Mouse (Mus musculus): ENCODE results near the gene Lamtor1.
A peak's percentile ranks its signal among the peaks of the same experiment; 100 is the strongest.
"Not testable (repeated sequence)": the region's sequence is repeated elsewhere in the genome, so short reads cannot be mapped to it uniquely, and the experiment has no call there.

Lamtor1 gene

DNA sequence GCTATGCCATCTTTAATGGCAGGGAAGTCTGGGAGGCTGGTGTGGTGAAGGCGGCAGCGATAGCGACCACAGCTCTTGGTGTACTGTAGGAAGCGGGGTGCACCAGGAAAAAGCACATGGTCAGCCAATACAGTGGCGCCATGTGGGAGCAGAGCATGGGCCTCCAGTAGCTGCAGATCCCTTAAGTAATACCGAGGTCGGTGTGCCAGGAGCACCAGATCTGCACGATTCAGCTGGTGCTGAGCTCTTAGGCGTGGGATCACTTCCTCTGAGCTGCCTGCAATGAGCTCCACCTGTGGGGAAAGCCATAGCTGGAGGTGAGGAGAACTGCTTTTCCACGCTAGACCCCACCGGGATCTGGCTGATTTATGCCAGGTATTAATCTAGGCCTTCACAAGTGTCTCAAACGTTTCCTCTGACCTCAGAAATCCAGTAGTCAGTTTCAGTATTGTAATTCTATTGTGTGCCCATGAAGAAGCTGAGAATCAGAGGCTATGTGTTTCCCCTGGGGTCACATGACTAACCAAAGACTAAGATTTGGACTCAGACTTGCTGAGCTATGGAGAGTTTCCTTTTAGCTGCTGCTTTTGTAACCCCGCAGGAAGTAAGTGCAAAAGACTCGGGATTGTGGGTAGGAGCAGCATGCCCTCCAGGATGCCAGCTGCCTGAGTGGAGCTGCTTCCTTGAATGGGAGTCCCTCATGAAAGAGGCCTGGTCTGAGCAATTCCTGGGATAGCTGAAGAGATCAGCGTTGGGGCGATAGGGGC lies 5.2 kb upstream of the Lamtor1 start:
- DNase-seq (ENCODE audit: low spot score in 2 of 2), result no peak

DNA sequence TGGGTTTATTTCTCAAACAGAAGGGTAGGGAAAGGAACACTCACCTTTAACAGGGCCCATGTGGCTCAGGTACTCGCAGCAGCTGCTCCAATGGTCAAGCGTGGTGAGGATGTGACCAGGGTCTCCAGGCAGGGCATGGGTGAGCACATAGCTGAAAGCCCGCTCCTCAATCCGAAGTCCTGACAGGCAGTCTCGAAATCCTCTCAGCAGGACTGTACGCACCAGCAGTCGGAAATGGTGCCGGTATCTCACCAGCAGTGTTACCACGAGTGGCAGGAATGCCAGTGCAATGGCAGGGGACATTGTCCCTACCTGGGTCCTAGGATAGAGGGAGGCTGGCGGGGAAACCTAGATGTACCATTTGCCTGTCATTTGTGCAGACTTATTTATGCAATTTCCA lies 3.7 kb upstream of the Lamtor1 start:
- DNase-seq (ENCODE audit: low spot score in 2 of 2), result no peak

DNA sequence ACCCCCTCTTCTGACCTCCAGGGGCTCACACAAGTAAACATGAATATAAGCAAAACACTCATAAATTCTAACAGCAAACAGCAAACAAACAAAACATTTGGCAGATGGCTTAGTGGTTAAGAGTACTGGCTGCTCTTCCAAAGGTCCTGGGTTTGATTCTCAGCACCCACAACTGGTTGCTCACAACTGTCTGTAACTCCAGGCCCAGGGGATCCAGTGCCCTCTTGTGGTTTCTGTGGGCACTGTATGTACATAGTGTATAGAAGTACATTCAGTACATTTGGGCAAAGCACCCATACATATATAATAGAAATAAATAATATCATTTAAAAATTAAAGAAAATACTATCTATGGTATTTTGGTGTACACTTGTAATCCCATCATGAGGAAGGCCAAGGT lies 2.9 kb upstream of the Lamtor1 start:
- no peak for DNase-seq (ENCODE audit: low spot score in 2 of 2)

DNA sequence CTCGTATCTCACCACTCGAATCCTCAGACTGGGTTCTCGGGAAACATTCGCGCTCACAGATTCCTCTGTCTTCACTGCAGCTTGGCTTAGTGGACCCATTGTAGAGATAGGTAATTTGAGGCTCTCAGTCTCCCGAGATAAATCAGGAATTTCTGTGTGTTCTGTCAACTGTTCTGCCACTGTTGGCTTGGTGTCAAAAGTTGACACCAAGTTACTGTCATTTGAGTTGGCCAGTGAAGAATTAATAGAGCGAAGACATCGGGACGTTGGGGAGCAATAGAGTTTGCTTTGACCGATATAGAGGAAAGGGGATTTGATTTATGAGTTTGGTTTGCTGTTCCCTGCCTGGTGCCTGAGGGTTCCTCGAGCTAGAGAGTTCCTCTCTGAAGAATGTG lies 580 bp downstream of the Lamtor1 start, which contains the start of gene Tomt:
Tomt (minus strand) TSS at position 73 of the 395 bp plus-strand sequence.
- DNase-seq (ENCODE audit: low spot score in 2 of 2), result no peak

DNA sequence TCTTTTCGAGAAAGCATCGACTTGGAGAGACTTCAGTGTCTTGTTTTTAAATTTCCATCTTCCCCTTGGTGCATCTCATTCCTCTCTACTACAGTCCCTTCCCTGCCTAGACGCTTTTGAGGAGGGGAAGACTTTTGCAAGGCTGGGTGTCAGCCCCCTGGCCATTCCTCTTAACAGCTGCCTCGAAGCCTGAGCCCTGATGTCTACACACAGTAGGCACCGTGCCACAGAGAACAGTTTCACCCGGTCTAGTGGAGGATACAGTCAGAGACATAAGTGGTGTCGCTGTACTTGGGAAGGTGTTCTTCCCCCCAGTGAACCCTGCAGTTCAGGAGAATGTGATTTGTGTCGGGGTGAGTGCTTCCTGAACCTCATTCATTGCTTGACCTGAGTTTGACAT lies 992 bp downstream of the Lamtor1 start:
- no peak for DNase-seq (ENCODE audit: low spot score in 2 of 2)

DNA sequence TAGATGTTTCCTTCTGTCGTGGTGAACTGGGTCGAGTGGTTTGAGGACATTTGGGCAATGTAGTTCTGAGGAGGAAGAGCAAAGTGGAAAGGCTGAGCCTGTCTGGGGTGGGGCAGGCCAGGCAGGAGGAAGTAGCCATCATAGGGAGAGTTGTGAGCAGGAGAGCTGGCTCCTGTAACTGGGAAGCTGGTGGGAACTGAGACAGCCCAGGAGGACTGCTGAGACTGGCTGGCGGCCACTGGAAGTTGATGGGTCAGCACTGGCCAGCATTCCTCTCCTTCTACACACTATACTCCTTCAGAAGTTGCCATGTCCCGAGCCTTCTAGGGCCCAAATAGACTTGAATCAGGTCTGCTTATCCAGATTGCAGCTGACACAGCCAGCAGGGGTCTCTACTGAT lies 2.7 kb downstream of the Lamtor1 start:
- no peak for DNase-seq (ENCODE audit: low spot score in 2 of 2)

- DNase-seq (ENCODE audit: low spot score in 2 of 2), result no peak
These were observed 4.4 kb downstream of the Lamtor1 start for GRCm38 (mm10) chr7:101910138-101910537.

DNA sequence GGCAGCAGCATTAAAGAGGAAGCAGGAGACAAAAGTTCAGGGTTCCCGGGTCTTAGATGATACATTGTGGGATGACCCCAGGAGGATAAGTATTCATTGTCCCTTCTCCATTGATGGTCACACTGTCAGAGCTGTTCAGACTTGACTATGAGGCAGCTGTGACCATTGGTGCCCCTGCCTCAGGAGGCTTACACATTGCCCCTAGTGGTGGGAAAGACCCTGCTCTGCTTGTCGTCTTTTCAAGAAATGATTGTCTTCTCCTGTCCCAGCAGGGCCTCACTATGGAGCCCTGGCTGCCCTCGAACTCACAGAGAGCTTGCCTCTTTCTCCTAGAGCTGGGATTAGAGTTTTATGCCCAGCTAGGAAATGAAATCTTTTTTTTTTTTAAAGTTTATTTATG lies 6.3 kb downstream of the Lamtor1 start:
- no peak for DNase-seq (ENCODE audit: low spot score in 2 of 2)

DNA sequence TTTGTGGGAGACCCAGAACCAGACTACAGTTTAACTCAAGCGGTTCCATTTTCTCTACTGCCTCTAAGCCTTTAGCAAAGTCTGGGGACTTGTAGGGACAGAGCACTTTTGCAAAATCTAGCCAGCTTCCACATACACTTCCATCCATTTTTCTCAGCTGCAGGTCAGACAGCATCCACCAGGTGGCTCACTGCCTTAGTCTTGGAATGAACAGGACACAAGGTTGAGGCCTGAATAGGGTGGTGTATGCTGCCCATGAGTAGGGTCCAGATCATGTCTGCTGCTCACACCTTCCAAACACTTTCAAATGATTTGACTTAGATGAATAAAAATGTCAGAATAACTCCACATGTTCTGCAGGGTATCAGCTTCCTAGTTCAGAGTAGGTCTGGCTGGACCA lies 12.4 kb downstream of the Lamtor1 start:
- peak in 1 of 2 experiments; percentile 73 for DNase-seq (ENCODE audit: low spot score in 2 of 2)

DNA sequence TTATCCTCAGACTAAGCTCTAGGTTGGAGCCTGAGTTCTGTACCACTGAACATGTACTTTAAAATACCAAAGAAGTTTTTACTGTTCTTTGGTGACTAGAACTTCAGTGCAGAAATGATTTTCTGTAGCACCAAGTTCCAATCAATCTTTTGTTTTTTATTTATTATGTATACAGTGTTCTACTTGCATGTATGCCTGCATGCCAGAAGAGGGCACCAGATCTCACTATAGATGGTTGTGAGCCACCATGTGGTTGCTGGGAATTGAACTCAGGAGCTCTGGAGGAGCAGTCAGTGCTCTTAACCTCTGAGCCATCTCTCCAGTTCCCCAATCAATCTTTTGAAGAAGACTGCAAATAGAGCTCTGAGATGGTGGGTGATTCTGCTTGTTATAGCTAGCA lies 20.2 kb downstream of the Lamtor1 start:
- not testable (repeated sequence) for DNase-seq (ENCODE audit: low spot score in 2 of 2)

- no peak for DNase-seq (ENCODE audit: low spot score in 2 of 2)
These were observed 22.4 kb downstream of the Lamtor1 start for GRCm38 (mm10) chr7:101928093-101928492.

- DNase-seq (ENCODE audit: low spot score in 2 of 2), result no peak
These were observed 26.8 kb downstream of the Lamtor1 start for GRCm38 (mm10) chr7:101932551-101932950.

GRCm38 (mm10) chr7:101933300-101933699 lies 27.6 kb downstream of the Lamtor1 start:
- DNase-seq (ENCODE audit: low spot score in 2 of 2), result no peak

- DNase-seq (ENCODE audit: low spot score in 2 of 2), result peak; percentile 94 to 97
These were observed 28.1 kb downstream of the Lamtor1 start, which contains the start of the genes Lrrc51 and Numa1 for GRCm38 (mm10) chr7:101933751-101934240. TSS of gene Lrrc51 (minus strand) at chr7:101933895. TSS of gene Numa1 (plus strand) at chr7:101934111.

DNA sequence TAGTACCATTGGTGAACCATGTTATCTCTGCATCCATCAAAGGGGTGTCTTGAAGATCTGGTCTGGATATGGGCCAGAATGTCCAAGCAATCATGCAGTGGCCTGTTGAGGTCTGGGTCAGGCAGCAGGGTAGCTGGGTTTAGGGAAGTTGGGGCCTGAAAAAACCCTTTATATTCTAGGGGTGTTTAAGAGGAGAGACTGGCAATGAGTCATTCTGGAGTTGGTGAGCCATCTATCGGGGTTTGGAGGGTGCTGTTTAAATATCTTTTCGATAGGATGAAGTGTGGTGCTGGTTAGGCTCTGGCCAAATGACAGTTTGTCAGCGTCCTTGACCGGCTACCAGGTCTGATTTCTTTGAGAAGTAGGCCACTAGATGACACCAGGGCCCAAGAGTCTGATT lies 30.3 kb downstream of the Lamtor1 start:
- DNase-seq (ENCODE audit: low spot score in 2 of 2), result no peak

GRCm38 (mm10) chr7:101936996-101937395 lies 31.3 kb downstream of the Lamtor1 start:
- no peak for DNase-seq (ENCODE audit: low spot score in 2 of 2)

DNA sequence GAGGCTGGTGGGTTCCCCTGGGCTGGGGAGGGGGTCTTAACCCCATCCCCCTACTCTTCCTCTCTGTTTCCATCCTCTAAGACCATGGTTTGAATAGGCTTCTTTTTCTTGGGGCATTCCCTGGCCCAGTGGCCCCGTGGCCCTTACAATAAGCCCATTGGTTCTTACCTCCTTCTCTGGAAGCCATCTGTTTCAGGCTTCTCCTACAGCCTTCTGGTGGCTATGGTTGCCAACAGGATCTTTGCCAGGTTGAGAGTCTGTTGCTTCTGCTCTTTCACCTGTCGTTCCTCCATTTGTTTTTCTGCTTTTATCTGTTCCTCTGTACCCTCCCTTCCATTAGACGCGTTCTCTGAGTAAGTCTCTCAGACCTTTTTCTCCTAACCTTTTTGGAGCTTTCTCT lies 31.9 kb downstream of the Lamtor1 start:
- peak in 1 of 2 experiments; percentile 23 for DNase-seq (ENCODE audit: low spot score in 2 of 2)

- DNase-seq (ENCODE audit: low spot score in 2 of 2), result no peak
These were observed 32.6 kb downstream of the Lamtor1 start for GRCm38 (mm10) chr7:101938348-101938747.

DNA sequence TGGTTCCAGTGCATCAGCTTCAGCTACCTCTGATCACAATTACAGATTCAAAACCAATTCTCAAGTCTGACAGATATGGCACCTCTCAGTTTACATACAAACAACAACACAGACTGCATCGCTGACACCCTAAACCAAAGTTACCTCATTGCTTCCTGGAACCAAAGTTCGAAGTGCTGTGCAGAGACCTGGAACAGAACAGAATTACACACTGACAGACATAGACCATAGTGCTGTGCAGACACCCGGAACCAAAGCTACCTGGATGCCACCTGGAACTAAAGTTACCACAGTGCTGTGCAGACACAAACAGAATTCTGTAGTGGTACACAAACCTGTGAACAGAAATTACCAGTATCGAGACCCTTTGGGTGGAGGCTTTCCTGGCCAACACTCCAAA lies 34.1 kb downstream of the Lamtor1 start:
- DNase-seq (ENCODE audit: low spot score in 2 of 2), result no peak

DNA sequence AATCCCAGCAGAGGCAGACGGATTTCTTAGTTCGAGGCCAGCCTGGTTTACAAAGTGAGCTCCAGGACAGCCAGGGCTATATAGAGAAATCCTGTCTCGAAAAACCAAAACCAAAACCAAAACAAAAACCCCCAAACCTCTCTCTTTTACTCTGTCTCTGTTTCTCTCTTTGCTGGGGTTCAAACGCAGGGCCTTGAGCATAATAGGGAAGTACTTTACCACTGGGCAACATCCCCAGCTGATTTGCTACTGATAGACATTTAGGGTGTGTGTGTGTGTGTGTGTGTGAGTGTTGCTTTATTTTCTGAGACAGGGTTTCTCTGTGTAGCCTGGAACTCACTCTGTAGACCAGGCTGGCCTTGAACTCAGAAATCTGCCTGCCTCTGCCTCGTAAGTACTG lies 43.3 kb downstream of the Lamtor1 start:
- not testable (repeated sequence) for DNase-seq (ENCODE audit: low spot score in 2 of 2)

GRCm38 (mm10) chr7:101951648-101952047 lies 45.9 kb downstream of the Lamtor1 start:
- DNase-seq (ENCODE audit: low spot score in 2 of 2), result no peak

DNA sequence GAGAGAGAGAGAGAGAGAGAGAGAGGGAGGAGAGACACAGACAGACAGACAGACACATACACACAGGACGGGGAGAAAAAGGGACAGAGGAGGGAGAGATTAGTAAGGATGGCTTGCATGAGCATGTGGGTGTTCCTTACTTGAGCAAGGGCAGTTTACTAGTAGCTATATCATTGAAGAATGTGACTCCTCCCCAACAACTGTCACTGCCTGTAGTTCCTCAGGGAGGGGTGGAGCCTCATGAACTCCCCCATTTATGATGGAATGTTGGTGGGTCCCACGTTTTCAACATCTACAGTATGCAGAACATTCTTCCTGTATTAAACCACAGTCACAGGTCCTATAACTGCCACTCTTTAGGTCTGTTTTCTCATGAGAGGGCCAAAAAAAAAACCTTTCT lies 46.4 kb downstream of the Lamtor1 start:
- DNase-seq (ENCODE audit: low spot score in 2 of 2), result no peak

DNA sequence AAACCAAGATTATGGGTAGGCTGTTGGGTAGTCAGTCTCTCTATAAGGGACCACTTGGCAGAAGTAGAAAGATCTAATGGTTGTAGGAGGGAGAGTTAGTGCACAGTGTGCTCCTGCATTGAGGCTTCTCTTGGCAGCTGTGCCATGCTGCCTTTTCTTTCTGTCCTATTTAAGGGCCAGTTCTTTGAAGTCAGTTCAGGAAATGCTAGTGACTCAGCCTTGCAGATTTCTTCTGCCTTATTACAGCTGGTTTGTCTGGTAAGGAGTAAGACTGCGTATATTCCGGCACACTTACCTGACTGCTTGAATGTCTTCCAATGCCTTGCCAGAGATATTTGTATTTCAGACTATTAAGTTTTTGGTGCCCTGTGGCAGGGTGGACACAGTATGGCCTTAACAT lies 48.5 kb downstream of the Lamtor1 start:
- DNase-seq (ENCODE audit: low spot score in 2 of 2), result peak in 1 of 2 experiments; percentile 33

- DNase-seq (ENCODE audit: low spot score in 2 of 2), result no peak
These were observed 49.6 kb downstream of the Lamtor1 start for GRCm38 (mm10) chr7:101955276-101955675.

Data from left cerebral cortex, adult 9 months (tissue).